Mouse (Mus musculus): ENCODE data around the gene Gm3636. TPM values are rescaled to one million over a fixed set of nuclear protein-coding genes. Genes with fewer than 3 reads are reported as not detected.

Gene Gm3636
- polyA plus RNA-seq (2012; rRNA removed), result 0.32 and 0.34 TPM in 2 replicates

DNA sequence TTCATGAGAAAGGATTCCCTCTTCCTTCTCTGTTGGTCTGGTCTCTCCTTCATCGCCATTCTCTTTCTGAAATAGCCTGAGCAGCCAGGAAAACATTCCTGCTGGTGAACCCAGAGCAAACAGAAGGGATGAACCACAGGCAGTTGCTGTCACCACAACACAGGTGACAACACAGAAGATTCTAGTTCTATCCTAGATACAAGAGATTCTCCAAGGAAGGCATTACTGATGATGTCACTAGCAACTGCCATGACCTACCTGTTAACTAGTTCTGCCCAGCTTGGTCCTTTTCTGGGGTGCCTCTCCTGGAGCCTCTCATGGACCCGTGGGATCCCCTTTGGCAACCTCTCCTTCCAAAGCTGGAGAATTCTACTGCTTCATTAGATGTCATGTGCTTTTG is at the start of gene Gm3636:
TSS of gene Gm3636 (minus strand) at position 101 of the 400 bp plus-strand sequence.

DNA sequence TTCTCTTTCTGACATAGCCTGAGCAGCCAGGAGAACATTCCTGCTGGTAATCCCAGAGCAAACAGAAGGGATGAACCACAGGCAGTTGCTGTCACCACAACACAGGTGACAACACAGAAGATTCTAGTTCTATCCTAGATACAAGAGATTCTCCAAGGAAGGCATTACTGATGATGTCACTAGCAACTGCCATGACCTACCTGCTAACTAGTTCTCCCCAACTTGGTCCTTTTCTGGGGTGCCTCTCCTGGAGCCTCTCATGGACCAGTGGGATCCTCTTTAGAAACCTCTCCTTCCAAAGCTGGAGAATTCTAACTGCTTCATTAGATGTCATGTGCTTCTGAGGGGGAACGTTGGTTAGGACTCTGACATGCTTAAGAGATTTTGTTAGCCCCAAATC is 32.2 kb upstream of the Gm3636 start, which contains the start of gene Gm8362:
TSS of gene Gm8362 (minus strand) at position 101 of the 400 bp plus-strand sequence.

DNA sequence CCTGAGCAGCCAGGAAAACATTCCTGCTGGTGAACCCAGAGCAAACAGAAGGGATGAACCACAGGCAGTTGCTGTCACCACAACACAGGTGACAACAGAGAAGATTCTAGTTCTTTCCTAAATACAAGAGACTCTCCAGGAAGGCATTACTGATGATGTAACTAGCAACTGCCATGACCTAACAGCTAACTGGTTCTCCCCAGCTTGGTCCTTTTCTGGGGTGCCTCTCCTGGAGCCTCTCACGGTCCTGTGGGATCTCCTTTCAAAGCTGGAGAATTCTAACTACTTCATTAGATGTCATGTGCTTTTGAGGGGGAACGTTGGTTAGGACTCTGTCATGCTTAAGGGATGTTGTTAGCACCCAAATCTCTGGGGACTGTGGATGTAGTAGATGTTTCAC is 22.0 kb downstream of the Gm3636 start, which contains the start of gene Gm8050:
TSS of gene Gm8050 (minus strand) at position 101 of the 400 bp plus-strand sequence.

Other genes starting within 250 kb of the Gm3636 start
- gene Gm8356, start 205.0 kb downstream of the Gm3636 start, polyA plus RNA-seq (2012; rRNA removed), result not detected in 2 replicates
- gene Gm3629, start 151.7 kb downstream of the Gm3636 start, polyA plus RNA-seq (2012; rRNA removed), result not detected in 2 replicates
- not detected in 2 replicates for gene Gm3460, start 119.9 kb downstream of the Gm3636 start, polyA plus RNA-seq (2012; rRNA removed)
- gene Gm10251, start 58.2 kb downstream of the Gm3636 start, polyA plus RNA-seq (2012; rRNA removed), result not detected in 2 replicates
- not detected in 2 replicates for gene Gm8050, start 22.1 kb downstream of the Gm3636 start, polyA plus RNA-seq (2012; rRNA removed)
- not detected in 2 replicates for gene Gm8362, start 32.1 kb upstream of the Gm3636 start, polyA plus RNA-seq (2012; rRNA removed)
- not detected in 2 replicates for gene Gm3642, start 98.0 kb upstream of the Gm3636 start, polyA plus RNA-seq (2012; rRNA removed)
- 0.04 TPM in 1 of 2 replicates, not detected in the other for gene Gm3667, start 147.6 kb upstream of the Gm3636 start, polyA plus RNA-seq (2012; rRNA removed)
- gene Gm6356, start 231.5 kb upstream of the Gm3636 start, polyA plus RNA-seq (2012; rRNA removed), result not detected in 2 replicates